Mouse (Mus musculus): ENCODE results near the gene BC080695. TPM values are rescaled to one million over a fixed set of nuclear protein-coding genes. Genes with fewer than 3 reads are reported as not detected.
"Not testable (repeated sequence)": the region's sequence is repeated elsewhere in the genome, so short reads cannot be mapped to it uniquely, and the experiment has no call there.

BC080695 gene
- not detected in 2 replicates for polyA plus RNA-seq (2014; fragmentation: Nextera tagmentation; extraction: Ambion mirVana)

GRCm38 (mm10) chr4:143551400-143551799 is at the start of gene BC080695, which contains the start of gene Gm13057:
Gene BC080695 (plus strand): TSS chr4:143551700.
Gene Gm13057 (plus strand): TSS chr4:143551709.
- not testable (repeated sequence) for H3K36me3 ChIP-seq (ENCODE audit: control insufficient read depth, insufficient read depth, low read length); ATAC-seq (ENCODE audit: low FRiP score); H3K4me3 ChIP-seq (ENCODE audit: low read depth, low read length); H3K27ac ChIP-seq (ENCODE audit: low read depth, low read length); H3K27me3 ChIP-seq (ENCODE audit: control insufficient read depth, insufficient read depth, low read length); DNase-seq (ENCODE audit: low spot score); H3K9ac ChIP-seq (ENCODE audit: low read depth, low read length); H3K9me3 ChIP-seq (ENCODE audit: control insufficient read depth, low read length); H3K4me1 ChIP-seq (replicated peaks; ENCODE audit: control insufficient read depth, insufficient read depth, low read length); H3K4me2 ChIP-seq (replicated peaks; ENCODE audit: low read depth, low read length)
- no CpG with 5 or more reads among the region's 3 CpGs for WGBS

- DNase-seq (ENCODE audit: low spot score) (no peak), ATAC-seq (ENCODE audit: low FRiP score) (no peak)
- Histone ChIP-seq H3K4me1 (replicated peaks; ENCODE audit: control insufficient read depth, insufficient read depth, low read length) (no peaks in the 10 kb centered on the region), H3K27ac (ENCODE audit: low read depth, low read length) (no peak within 1 kb of the TSS), H3K4me2 (replicated peaks; ENCODE audit: low read depth, low read length) (no peak within 1 kb of the TSS), H3K36me3 (ENCODE audit: control insufficient read depth, insufficient read depth, low read length) (no peaks in the 10 kb centered on the region), H3K4me3 (ENCODE audit: low read depth, low read length) (no peak within 1 kb of the TSS), H3K27me3 (ENCODE audit: control insufficient read depth, insufficient read depth, low read length) (no peaks in the 10 kb centered on the region), H3K9me3 (ENCODE audit: control insufficient read depth, low read length) (no peaks in the 10 kb centered on the region), H3K9ac (ENCODE audit: low read depth, low read length) (no peak within 1 kb of the TSS)
- WGBS: 89% methylated on average over 3 of the region's 3 CpGs
Measured at GRCm38 (mm10) chr4:143511043-143511442, 40.5 kb upstream of the BC080695 start, which contains the start of gene Gm13043. Gene Gm13043 (plus strand): TSS chr4:143511343.

- ATAC-seq (ENCODE audit: low FRiP score); H3K4me3 ChIP-seq (ENCODE audit: low read depth, low read length); H3K9ac ChIP-seq (ENCODE audit: low read depth, low read length); H3K36me3 ChIP-seq (ENCODE audit: control insufficient read depth, insufficient read depth, low read length); H3K9me3 ChIP-seq (ENCODE audit: control insufficient read depth, low read length); H3K4me2 ChIP-seq (replicated peaks; ENCODE audit: low read depth, low read length); DNase-seq (ENCODE audit: low spot score); H3K4me1 ChIP-seq (replicated peaks; ENCODE audit: control insufficient read depth, insufficient read depth, low read length); H3K27me3 ChIP-seq (ENCODE audit: control insufficient read depth, insufficient read depth, low read length); H3K27ac ChIP-seq (ENCODE audit: low read depth, low read length): not testable (repeated sequence)
- no CpG with 5 or more reads among the region's 3 CpGs for WGBS
Measured at GRCm38 (mm10) chr4:143535654-143536053, 15.8 kb upstream of the BC080695 start, which contains the start of gene Gm13040. Gene Gm13040 (plus strand): TSS chr4:143535954.

- H3K9me3 ChIP-seq (ENCODE audit: control insufficient read depth, low read length); H3K4me2 ChIP-seq (replicated peaks; ENCODE audit: low read depth, low read length); H3K27ac ChIP-seq (ENCODE audit: low read depth, low read length); ATAC-seq (ENCODE audit: low FRiP score); H3K4me1 ChIP-seq (replicated peaks; ENCODE audit: control insufficient read depth, insufficient read depth, low read length); H3K4me3 ChIP-seq (ENCODE audit: low read depth, low read length); DNase-seq (ENCODE audit: low spot score); H3K36me3 ChIP-seq (ENCODE audit: control insufficient read depth, insufficient read depth, low read length); H3K27me3 ChIP-seq (ENCODE audit: control insufficient read depth, insufficient read depth, low read length); H3K9ac ChIP-seq (ENCODE audit: low read depth, low read length): not testable (repeated sequence)
- WGBS: 83% methylated on average over 9 of the region's 9 CpGs
Measured at GRCm38 (mm10) chr4:143611927-143612326, 60.4 kb downstream of the BC080695 start.

GRCm38 (mm10) chr4:143614703-143615102 is 63.2 kb downstream of the BC080695 start, which contains the start of gene Gm13083:
Gene Gm13083 (plus strand): TSS chr4:143615003.
- not testable (repeated sequence) for DNase-seq (ENCODE audit: low spot score); H3K9ac ChIP-seq (ENCODE audit: low read depth, low read length); H3K36me3 ChIP-seq (ENCODE audit: control insufficient read depth, insufficient read depth, low read length); H3K27me3 ChIP-seq (ENCODE audit: control insufficient read depth, insufficient read depth, low read length); H3K4me1 ChIP-seq (replicated peaks; ENCODE audit: control insufficient read depth, insufficient read depth, low read length); H3K4me2 ChIP-seq (replicated peaks; ENCODE audit: low read depth, low read length); H3K4me3 ChIP-seq (ENCODE audit: low read depth, low read length); H3K27ac ChIP-seq (ENCODE audit: low read depth, low read length); ATAC-seq (ENCODE audit: low FRiP score); H3K9me3 ChIP-seq (ENCODE audit: control insufficient read depth, low read length)

- H3K9ac ChIP-seq (ENCODE audit: low read depth, low read length); H3K27ac ChIP-seq (ENCODE audit: low read depth, low read length); H3K4me3 ChIP-seq (ENCODE audit: low read depth, low read length); H3K4me2 ChIP-seq (replicated peaks; ENCODE audit: low read depth, low read length); H3K27me3 ChIP-seq (ENCODE audit: control insufficient read depth, insufficient read depth, low read length); H3K9me3 ChIP-seq (ENCODE audit: control insufficient read depth, low read length); H3K36me3 ChIP-seq (ENCODE audit: control insufficient read depth, insufficient read depth, low read length); DNase-seq (ENCODE audit: low spot score); H3K4me1 ChIP-seq (replicated peaks; ENCODE audit: control insufficient read depth, insufficient read depth, low read length); ATAC-seq (ENCODE audit: low FRiP score): not testable (repeated sequence)
- 86% methylated on average over 4 of the region's 4 CpGs for WGBS
Measured at GRCm38 (mm10) chr4:143618101-143618500, 66.6 kb downstream of the BC080695 start.

Other genes with a start within 250 kb of the BC080695 start
- 0.51 TPM in 1 of 2 replicates, not detected in the other for gene Lrrc38, start 201.9 kb upstream of the BC080695 start, polyA plus RNA-seq (2014; fragmentation: Nextera tagmentation; extraction: Ambion mirVana)
- gene Pramel1, start 157.3 kb upstream of the BC080695 start, polyA plus RNA-seq (2014; fragmentation: Nextera tagmentation; extraction: Ambion mirVana): not detected in 2 replicates
- gene Pramef8, start 139.3 kb upstream of the BC080695 start, polyA plus RNA-seq (2014; fragmentation: Nextera tagmentation; extraction: Ambion mirVana): 17.0 and 19.4 TPM in 2 replicates
- gene Oog4, start 101.4 kb upstream of the BC080695 start, polyA plus RNA-seq (2014; fragmentation: Nextera tagmentation; extraction: Ambion mirVana): not detected in 2 replicates
- not detected in 2 replicates for gene Gm13043, start 40.4 kb upstream of the BC080695 start, polyA plus RNA-seq (2014; fragmentation: Nextera tagmentation; extraction: Ambion mirVana)
- gene Gm13040, start 15.7 kb upstream of the BC080695 start, polyA plus RNA-seq (2014; fragmentation: Nextera tagmentation; extraction: Ambion mirVana): not detected in 2 replicates
- gene Gm13057, start within 50 bp of the BC080695 start, polyA plus RNA-seq (2014; fragmentation: Nextera tagmentation; extraction: Ambion mirVana): not detected in 2 replicates
- not detected in 2 replicates for gene Gm13083, start 63.3 kb downstream of the BC080695 start, polyA plus RNA-seq (2014; fragmentation: Nextera tagmentation; extraction: Ambion mirVana)
- not detected in 2 replicates for gene Gm13088, start 105.5 kb downstream of the BC080695 start, polyA plus RNA-seq (2014; fragmentation: Nextera tagmentation; extraction: Ambion mirVana)
- gene Gm13089, start 151.0 kb downstream of the BC080695 start, polyA plus RNA-seq (2014; fragmentation: Nextera tagmentation; extraction: Ambion mirVana): not detected in 2 replicates
- not detected in 2 replicates for gene Gm13078, start 167.8 kb downstream of the BC080695 start, polyA plus RNA-seq (2014; fragmentation: Nextera tagmentation; extraction: Ambion mirVana)
- gene Gm13023, start 237.7 kb downstream of the BC080695 start, polyA plus RNA-seq (2014; fragmentation: Nextera tagmentation; extraction: Ambion mirVana): not detected in 2 replicates

Measured in hindbrain, embryonic 11.5 days (tissue).